Comparison of ENCODE assay signal across 51 mouse cellular contexts in the genomic region with DNA sequence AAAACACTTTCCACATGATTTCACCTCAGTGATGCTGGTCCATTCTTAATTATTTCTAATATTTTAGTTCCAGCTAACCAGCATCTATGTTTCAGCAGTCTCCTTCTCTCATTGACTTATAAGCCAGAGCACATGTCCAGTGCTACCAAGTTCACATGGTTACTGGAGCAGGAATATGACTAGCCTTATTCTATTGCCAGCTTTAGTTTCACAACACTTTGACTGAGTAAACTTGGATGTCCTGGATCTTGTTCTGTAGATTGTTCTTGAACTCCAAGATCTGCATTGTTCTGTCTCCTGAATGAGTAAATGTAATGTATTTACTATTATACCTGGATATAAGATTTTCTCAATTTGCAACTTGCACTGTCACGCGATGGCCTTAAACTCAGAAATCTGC. TPM values are rescaled to one million over a fixed set of nuclear protein-coding genes. Genes with fewer than 3 reads are reported as not detected.
"Had no signal": no experiment of that assay in that cellular context is flagged by ENCODE, and none has a peak within 500 bp of the region (broad histone marks: within the 10 kb centered on the region; RNA-seq: fewer than 3 reads in every experiment).

No protein-coding gene starts in this region.

- DNase-seq: heart, postnatal 10 days; heart, postnatal 14 days; heart, postnatal 36 days; heart, postnatal 4 days; kidney, adult 11 months; kidney, adult 18-20 months; kidney, adult 2 months; kidney, adult 8-10 months; kidney, adult 9 months; kidney, postnatal 10 days; kidney, postnatal 14 days; kidney, postnatal 25 days; kidney, postnatal 36 days; kidney, postnatal 4 days; layer of hippocampus, adult 9-11 months; layer of hippocampus, postnatal 36 days had no signal

- H3K4me1 ChIP-seq: heart, embryonic 10.5 days; heart, embryonic 12.5 days; heart, embryonic 13.5 days; heart, embryonic 15.5 days; hindbrain, embryonic 10.5 days; hindbrain, embryonic 12.5 days; hindbrain, embryonic 13.5 days; hindbrain, embryonic 15.5 days; intestine, embryonic 15.5 days; kidney, embryonic 15.5 days had no signal

- H3K36me3 ChIP-seq: heart, embryonic 10.5 days; heart, embryonic 12.5 days; heart, embryonic 13.5 days; heart, embryonic 15.5 days; hindbrain, embryonic 10.5 days; hindbrain, embryonic 12.5 days; hindbrain, embryonic 13.5 days; hindbrain, embryonic 15.5 days; intestine, embryonic 15.5 days; kidney, embryonic 15.5 days had no signal

- H3K27me3 ChIP-seq: heart, embryonic 12.5 days; heart, embryonic 13.5 days; heart, embryonic 15.5 days; hindbrain, embryonic 12.5 days; hindbrain, embryonic 13.5 days; hindbrain, embryonic 15.5 days; intestine, embryonic 15.5 days; kidney, embryonic 15.5 days had no signal

- H3K9ac ChIP-seq: heart, embryonic 12.5 days; heart, embryonic 13.5 days; heart, embryonic 15.5 days; hindbrain, embryonic 12.5 days; hindbrain, embryonic 13.5 days; hindbrain, embryonic 14.5 days; hindbrain, embryonic 15.5 days; intestine, embryonic 15.5 days; kidney, embryonic 15.5 days had no signal

- H3K27ac ChIP-seq: heart, embryonic 10.5 days; heart, embryonic 13.5 days; heart, embryonic 15.5 days; hindbrain, embryonic 10.5 days; hindbrain, embryonic 12.5 days; hindbrain, embryonic 13.5 days; hindbrain, embryonic 14.5 days; hindbrain, embryonic 15.5 days; hindbrain, postnatal 0 days; intestine, embryonic 15.5 days; kidney, embryonic 15.5 days; kidney, postnatal 0 days; layer of hippocampus, adult 2 months had no signal

- H3K9me3 ChIP-seq: heart, embryonic 15.5 days; intestine, embryonic 15.5 days; kidney, embryonic 15.5 days had no signal

- ATAC-seq: hindbrain, embryonic 16.5 days; hindbrain, postnatal 0 days; inflammation-experienced regulatory T-cells, adult 6 months; intestine, embryonic 15.5 days; intestine, embryonic 16.5 days; intestine, postnatal 0 days had no signal

- H3K4me2 ChIP-seq: heart, embryonic 11.5 days; heart, embryonic 12.5 days; heart, embryonic 13.5 days; heart, embryonic 15.5 days; hindbrain, embryonic 12.5 days; hindbrain, embryonic 13.5 days; hindbrain, embryonic 14.5 days; hindbrain, embryonic 15.5 days; intestine, embryonic 15.5 days; kidney, embryonic 15.5 days had no signal

- H3K4me3 ChIP-seq: heart, embryonic 10.5 days; heart, embryonic 12.5 days; heart, embryonic 13.5 days; heart, embryonic 15.5 days; hindbrain, embryonic 10.5 days; hindbrain, embryonic 12.5 days; hindbrain, embryonic 13.5 days; hindbrain, embryonic 15.5 days; intestine, embryonic 15.5 days; kidney, embryonic 15.5 days; layer of hippocampus, adult 2 months had no signal

RNA-seq across cellular contexts. Expression of gene Vmn2r93, which starts 25.1 kb away (rescaled TPM):
- total RNA-seq: heart, postnatal 10 days; heart, postnatal 14 days; heart, postnatal 25 days; heart, postnatal 36 days; heart, postnatal 4 days; hematopoietic stem cell, adult 5-6 weeks; hindbrain, postnatal 0 days; layer of hippocampus, adult 18-20 months; layer of hippocampus, adult 2 months; layer of hippocampus, adult 8-10 months; layer of hippocampus, postnatal 10 days; layer of hippocampus, postnatal 14 days; layer of hippocampus, postnatal 25 days; layer of hippocampus, postnatal 36 days; left cerebral cortex, adult 18-20 months had no signal
- polyA plus RNA-seq: heart, embryonic 10.5 days; heart, embryonic 11.5 days; heart, embryonic 12.5 days; heart, embryonic 13.5 days; heart, embryonic 14.5 days; heart, embryonic 15.5 days; heart, embryonic 16.5 days; heart, postnatal 0 days; hindbrain, embryonic 10.5 days; hindbrain, embryonic 11.5 days; hindbrain, embryonic 12.5 days; hindbrain, embryonic 13.5 days; hindbrain, embryonic 14.5 days; hindbrain, embryonic 15.5 days; hindbrain, embryonic 16.5 days; hindbrain, postnatal 0 days; intestine, embryonic 14.5 days; intestine, embryonic 15.5 days; intestine, embryonic 16.5 days; intestine, postnatal 0 days; kidney, adult 2 months; kidney, embryonic 14.5 days; kidney, embryonic 15.5 days; kidney, embryonic 16.5 days; kidney, postnatal 0 days; large intestine, adult 2 months had no signal

RNA-seq across cellular contexts. Expression of gene Vmn2r94, which starts 45.5 kb away (rescaled TPM):
- total RNA-seq: heart, postnatal 10 days; heart, postnatal 14 days; heart, postnatal 25 days; heart, postnatal 36 days; heart, postnatal 4 days; hematopoietic stem cell, adult 5-6 weeks; hindbrain, postnatal 0 days; layer of hippocampus, adult 18-20 months; layer of hippocampus, adult 2 months; layer of hippocampus, adult 8-10 months; layer of hippocampus, postnatal 10 days; layer of hippocampus, postnatal 14 days; layer of hippocampus, postnatal 25 days; layer of hippocampus, postnatal 36 days; left cerebral cortex, adult 18-20 months had no signal
- polyA plus RNA-seq: heart, embryonic 10.5 days; heart, embryonic 11.5 days; heart, embryonic 12.5 days; heart, embryonic 13.5 days; heart, embryonic 14.5 days; heart, embryonic 15.5 days; heart, embryonic 16.5 days; heart, postnatal 0 days; hindbrain, embryonic 10.5 days; hindbrain, embryonic 11.5 days; hindbrain, embryonic 12.5 days; hindbrain, embryonic 13.5 days; hindbrain, embryonic 14.5 days; hindbrain, embryonic 15.5 days; hindbrain, embryonic 16.5 days; hindbrain, postnatal 0 days; inflammation-experienced regulatory T-cells, adult 6 months; intestine, embryonic 14.5 days; intestine, embryonic 15.5 days; intestine, embryonic 16.5 days; intestine, postnatal 0 days; kidney, adult 2 months; kidney, embryonic 14.5 days; kidney, embryonic 15.5 days; kidney, embryonic 16.5 days; kidney, postnatal 0 days; large intestine, adult 2 months had no signal
